Mouse (Mus musculus) ovary, adult 18-20 months (tissue): Measurements from ENCODE around the gene Bco2.

ENCODE experiments used
- DNase-seq: peaks from one replicate; pipeline ENCODE4 v3.0.0; 2022; ENCODE audit warnings: low spot score, mixed read lengths

Gene Bco2

DNA sequence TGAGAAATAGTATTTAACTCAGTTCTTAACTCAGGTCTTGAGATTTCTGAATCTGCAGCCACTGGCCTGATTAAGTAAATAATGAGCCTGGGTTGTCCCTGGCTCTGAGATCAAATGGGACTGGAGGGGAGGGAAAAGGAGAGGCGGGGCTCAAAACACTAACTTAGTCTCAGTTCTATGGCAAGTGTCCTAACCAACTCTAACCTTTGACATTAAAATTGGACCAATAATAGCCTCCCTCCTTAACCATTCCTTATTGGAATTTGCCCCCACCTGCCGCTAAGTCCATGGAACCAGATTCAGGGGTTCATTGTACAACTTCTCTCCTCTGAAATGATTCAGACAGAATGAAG is at the start of gene Bco2:
TSS of gene Bco2 (minus strand) at position 88 of the 353 bp plus-strand sequence.
- DNase-seq = no peak

DNA sequence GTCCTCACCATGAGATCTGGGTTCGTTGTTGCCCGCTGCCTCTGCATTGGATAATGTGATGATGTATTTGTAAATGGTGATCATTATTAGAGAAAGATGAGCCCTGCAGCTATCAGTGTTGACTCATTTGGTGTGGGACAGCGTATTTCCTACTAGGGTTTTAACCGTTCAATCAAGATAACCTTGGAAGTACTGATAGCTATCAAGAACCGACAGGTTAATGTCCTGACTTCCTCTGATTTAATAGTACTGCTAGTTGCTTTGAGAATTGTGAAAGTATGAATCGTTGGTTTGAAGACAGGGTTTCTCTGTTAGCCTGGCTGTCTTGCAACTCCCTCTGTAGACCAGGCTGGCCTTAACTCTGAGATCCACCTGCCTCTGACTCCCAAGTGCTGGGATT is 49.4 kb upstream of the Bco2 start:
- DNase-seq = no peak

DNA sequence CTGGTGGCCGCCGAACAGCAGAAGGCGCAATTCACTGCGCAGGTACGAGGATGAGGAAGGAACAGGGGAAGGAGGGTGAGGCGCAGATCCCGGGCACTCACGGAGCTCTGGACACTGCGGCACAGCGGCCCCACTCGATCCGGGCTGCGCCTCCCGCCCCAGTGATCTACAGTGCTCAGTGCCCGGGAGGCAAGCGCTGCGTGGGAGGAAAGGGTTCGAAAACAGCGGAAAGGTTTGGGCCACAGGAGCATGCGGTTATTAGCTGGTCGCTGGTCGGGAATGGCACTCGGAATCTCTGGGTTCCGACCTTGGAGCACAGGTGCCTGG is 49.0 kb upstream of the Bco2 start:
- DNase-seq = no peak

DNA sequence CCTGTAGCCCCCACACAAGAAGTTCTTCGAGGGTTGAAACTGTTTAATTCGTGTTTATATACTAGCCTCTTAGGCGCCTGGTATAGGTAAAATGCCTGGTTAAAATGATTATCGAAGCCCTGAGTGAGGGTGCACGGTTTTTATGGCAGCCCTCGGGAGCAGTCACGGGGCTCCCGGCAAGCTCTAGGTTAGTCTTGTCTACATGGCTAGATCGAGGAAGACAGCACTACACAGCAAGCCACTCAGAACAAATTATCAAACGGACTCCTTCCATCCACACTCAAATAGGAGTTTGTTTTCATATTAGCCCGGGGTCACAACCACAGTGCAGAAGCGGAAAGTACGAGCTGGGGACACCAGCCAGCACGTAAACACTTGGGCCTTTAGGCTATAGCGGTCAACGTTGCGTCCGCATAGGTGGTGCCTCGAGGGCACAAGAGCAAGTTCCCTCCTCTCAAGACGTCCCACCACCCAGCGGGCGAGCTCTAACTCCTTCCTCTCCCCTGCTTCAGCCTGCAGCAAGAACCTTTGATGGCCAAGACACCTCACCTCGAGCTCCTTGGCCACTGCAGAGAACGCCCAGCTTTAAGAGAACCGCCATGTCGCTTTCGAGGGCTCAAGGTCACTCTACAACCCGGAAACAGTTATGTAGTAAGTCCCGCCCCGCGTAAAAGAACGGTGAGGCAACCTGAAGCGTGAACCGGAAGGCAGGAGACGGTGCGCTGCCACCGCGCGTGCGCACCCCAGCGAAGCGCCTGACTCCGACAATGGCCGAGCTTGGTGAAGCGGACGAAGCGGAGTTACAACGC is 48.4 kb upstream of the Bco2 start, which contains the start of the genes Sdhd and Timm8b:
TSS of gene Sdhd (minus strand) at position 624 of the 809 bp plus-strand sequence.
TSS of gene Timm8b (plus strand) at position 722 of the 809 bp plus-strand sequence.
- peak; percentile 91 for DNase-seq

DNA sequence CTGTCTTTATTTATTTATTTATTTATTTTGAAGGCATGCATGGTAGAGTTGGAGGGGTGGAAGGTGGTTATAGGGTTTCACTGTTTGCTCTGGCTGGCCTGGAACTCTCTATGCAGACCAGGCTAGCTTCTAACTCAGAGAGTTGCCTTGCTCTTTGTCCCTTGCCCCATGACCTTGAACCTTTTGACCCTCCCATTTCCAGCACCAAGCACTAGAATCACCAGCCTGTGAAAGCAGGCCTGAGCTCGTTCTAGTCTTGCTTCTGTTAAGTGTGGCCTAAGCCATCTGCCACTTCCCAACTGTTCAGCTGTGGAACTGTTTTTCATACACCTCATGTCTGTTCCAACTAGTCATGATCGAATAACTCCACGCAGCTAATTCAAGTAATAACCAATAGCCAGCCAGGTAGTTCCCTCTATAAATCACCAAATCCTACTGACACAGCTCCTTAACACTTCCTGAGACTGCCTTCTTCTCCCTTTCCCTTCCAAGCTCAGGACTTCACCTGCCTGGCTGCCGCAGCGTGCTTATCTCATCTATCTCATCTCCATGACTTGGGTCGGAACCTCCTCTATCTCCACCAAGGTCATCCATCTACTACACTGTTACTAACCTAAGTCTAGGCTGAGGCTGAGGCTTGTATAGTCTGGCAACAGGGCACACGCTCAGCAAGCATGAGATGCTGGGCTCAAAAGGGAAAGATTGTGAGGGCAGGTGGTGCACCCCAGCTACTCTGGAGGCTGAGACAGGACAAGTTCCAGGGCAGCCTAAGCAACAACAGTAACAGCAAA is 47.3 kb upstream of the Bco2 start:
- no peak for DNase-seq

DNA sequence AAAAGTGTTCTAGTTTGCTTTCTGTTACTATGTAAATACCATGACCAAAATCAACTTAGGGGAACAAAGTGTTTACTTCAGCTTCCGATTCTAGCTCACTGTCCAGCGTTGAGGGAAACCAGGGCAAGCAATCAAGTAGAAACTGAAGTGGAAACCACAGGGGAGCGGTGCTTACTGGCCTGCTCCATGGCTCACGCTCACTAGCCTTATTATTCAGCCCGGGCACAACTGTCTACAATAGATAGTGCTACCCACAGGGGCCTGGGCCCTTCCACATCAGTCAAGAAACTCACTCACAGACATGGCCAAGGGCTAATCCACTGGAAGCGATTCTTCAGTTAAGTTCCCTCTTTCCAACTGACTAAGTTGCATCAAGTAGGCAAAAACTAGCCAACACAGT is 46.6 kb upstream of the Bco2 start:
- no peak for DNase-seq

DNA sequence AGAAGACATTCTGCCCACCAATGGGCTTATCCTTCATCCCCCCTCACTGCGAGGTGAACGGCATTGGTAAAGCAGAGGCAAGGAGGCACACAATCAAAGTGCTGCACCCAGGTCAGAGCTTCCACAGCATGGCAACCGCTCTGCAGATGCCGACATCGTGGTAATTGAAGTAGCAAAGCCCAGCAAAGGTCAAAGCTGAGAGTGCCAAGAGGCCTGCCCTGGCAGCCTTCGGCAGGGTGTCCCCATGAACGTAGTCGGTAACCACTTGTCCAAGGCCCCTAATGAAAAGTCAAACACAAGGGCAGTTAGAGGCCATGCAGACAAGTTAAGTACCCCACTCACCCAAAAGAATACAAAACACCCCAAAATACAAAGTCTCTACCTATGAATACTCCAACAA is 42.0 kb upstream of the Bco2 start:
- no peak for DNase-seq

DNA sequence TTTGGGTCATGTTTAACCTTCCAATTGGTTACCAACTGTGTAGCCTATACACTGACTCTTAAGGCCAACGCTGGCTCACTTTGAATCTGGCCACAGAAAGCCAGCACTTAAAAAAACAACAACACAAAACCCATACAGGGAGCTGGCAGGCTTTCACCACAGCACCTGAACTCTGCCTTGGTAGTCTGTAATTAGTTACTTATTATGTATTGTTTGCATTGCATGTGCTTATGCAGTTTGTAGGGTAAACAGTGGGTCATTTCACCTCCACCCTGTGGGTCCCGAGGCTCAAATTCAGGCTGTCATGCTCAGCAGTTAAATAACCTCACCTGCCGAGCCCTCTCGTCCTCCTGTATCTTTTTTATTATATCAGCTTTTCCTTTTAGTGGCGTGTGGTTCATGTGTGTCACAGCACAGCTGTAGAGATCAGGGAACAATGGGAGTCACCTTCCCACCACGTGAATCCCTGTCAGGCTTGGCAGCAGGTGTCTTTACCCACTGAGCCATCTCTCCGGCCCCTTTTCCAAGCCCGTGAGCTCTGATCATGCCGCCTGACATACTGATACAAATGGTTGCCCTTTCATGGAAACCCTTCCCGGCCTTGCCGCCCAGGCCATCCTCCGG is 39.9 kb upstream of the Bco2 start:
- DNase-seq = no peak

DNA sequence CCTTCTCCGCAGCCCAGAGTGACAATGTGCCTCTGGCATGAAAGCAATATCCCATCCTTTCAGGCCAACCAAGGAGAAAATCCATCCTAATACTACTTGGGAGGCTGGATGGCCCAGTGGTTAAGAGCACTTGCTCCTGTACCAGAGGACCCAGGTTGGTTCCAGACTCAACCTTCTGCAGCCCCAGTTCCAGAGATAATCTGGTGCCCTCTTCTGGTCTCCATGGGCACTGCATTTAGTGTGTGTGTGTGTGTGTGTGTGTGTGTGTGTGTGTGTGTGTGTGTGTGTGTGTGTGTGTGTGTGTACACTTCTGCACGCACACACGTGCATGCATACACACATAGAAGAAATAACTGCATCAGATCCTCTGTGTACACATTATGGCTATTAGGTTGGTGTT is 38.6 kb upstream of the Bco2 start:
- no peak for DNase-seq

DNA sequence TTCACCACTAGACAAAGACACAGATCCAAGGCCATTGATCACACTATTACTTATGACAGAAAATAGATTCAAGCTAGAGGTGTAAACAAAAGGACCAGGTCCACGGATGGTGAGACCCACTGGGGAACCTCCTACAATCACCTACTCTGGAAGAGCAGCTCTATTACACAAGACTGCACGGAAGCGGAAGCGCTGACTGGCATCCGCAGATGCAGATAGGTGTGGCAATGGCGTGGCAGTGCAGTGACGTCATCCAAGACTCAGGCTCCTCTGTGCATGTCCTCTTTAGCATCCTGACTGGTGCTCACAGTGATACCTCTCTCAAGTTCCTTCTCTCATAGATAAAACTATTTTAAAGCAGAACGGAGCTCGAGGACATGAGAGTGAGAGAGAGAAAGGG is 38.0 kb upstream of the Bco2 start:
- DNase-seq = no peak

DNA sequence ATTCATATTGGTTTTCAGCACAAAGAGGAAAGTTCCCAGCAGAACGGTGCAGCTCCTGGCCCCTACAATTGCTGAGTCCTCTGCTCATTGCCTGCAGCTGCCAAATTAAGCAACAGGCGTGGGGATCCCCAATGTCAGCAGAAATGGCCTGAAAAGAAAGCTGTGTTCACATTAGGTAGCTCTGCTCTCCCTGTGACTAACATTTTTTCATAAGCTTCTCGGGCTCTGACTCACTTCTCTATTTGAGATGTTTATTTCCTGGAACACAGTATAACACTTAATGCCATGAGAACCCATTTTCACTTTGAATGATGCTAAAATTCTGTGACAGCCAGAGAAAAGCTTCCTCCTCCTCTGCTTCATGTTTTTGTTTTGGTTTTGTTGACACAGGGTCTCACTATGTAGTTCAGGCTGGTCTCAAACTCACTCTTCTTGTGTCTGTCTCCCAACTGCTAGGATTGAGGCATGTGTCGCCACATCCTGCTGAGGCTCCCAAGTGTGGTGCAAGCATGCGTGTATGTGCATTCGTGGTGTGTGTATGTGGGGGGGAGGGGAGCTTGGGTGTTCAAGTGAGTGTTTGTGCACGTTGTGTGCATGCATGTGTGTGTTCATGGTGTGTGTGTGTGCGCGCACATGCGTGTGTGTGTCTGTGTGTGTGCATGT is 36.0 kb upstream of the Bco2 start:
- no peak for DNase-seq

DNA sequence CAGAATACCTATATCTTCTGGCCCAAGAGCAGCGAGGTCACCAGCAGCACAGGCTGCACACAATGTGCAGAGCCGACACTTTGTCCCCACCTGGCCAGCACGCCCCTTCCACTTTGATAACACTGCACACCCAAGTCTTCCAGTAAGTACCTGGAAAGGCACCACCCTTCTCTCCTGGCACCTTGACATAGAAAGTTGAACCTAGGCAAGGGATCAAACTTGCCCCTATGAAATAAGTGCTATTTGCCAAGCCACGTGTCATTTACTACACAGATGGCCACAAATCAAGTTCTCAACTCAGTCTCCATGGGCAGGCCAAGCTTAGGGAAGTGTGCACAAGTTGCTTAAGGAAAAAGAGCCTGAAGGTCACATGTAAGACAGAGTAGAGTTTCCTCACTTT is 32.0 kb upstream of the Bco2 start:
- no peak for DNase-seq

DNA sequence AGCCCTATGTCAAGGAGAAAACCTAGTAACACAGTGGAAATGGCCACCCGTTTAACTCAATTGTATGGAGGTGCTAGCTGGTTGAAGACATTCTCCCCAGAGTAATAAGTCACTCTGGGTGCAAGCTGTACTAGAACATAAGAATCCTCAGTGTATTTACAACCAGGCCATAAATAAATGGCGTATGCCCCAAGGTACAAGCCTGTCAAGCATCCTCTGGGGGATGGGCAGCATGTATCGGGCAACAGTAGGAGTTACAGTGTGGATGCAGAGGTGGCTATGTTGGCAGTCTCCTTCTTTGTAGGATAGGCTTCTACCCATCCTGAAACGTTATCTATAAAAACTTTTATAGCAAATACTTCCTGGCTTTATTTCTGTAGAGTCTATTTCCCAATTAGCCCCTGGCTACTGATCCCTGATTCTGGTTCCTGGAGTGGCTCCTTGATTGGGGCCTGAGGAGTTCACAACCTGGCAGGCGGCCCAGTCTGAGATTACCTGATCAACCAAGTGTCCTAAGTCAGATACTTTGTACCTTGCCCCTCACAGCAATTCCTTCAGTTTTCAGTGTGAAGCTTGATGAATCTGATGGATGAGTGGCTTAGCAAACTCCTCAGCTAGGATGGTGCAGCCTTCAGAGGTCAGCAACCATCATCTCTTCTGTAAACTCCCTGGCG is 30.3 kb upstream of the Bco2 start:
- no peak for DNase-seq

DNA sequence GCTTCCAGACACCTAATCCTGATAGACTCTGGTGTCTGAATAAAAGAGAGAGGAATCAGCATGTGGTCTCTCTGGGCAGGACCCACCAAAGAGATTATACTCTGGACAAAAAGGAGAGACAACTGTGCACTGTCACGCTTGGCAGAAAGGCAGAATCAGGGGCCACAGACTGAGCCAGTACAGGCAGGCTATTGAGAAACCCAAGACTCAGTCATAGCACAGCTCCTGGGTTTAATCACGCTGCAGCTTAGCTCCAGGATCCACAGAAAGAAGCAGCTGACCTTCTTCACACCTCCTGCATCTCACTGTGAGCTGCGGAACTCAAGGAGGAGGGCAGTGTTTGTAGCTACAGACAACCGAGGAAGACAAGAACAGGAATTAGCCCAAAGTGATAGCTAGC is 25.4 kb upstream of the Bco2 start:
- DNase-seq = no peak

DNA sequence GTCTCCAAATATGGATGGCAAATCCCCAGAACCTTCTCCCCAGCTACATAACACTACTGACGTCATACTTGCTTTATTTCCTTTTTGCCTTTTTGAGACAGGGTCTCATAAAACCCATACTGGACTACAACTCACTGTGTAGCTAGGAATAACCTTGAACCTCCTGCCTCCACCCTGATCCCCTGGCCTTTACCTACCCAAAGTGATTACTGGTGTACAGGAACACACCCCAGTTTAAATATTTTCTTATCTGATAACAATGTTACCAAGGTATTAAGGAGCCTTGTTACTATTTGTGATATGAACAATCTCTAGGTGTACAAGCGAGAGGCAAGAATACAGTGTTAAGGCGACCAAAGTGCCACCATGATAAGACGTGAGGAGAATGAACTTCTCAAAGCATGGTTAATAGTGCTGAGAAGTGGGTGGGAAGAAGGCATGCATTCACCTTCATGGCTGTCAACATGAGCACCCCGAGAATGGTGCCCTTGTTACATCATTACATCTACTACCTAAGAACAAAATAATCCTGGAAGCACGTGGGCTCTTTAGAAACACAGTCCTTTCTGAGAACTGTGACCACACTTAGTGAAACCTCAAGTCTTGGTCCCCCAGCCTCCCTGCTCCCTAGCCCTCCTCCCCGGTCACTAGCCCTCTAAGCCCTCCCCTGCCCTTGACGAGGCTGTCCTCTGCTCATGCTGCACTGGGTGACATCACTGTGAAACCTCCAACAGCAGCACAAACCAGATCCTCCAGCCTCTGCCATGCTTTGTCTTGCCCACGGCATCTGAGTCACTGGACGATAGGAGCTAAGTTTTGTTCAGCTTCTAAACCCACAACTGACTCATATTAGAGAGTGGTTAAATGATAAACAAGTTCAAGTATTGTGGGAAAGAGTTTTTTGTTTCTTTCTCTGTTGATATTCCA is 14.9 kb upstream of the Bco2 start:
- no peak for DNase-seq

DNA sequence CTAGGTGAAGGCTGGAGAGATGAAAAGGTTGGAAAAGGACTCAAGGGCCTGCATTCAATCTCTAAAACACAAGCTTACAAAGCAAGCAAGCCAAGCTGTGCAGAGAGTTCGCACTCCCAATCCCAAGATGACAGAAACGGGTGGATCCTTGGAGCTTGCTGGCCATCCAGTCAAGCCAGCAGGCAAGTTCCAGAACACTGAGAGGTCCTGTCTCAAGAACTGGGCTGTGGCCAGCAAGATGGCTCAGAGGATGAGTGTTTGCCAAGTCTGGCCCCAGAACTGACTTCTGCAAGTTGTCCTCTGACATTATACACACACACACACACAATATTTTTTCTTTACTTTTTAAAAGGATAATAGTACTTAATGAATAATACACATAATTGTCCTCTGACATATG is 12.9 kb upstream of the Bco2 start:
- DNase-seq = no peak

DNA sequence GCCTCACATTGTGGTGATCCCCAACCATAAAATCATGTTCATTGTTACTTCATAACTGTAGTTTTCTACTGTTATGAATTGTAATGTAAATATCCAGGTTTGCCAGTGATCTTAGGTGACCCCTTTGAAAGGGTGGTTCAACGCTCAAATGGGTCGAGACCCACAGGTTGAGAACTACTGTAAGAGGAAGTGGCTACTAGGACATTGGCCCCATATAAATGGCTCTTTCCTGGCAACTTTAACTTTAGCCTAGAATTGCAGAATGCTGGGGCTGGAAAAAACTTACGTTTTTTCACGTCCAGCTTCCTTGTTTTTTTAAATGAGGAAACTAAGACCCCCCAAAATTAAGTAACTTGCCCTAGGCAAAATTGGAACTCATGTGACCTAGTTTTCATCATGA is 12.4 kb upstream of the Bco2 start:
- DNase-seq = no peak

DNA sequence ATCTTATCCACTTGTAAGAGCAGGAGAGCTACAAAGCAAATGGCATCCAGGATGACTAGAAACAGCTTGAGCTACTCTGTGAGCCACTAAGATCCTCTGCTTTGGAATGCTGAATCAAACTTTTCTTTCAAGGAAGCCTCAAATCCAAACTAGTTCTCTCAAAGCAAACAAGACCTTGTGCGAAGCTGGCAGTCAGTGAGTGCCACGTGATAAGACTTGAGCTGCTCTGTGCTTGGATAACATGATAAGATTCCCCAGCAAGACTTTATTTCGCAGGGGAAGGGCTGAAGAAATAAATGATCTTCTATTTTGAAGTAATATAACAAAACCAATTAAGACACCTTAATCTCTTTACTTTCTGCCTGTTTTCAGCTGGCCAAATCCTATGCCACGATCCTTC is 11.0 kb upstream of the Bco2 start:
- DNase-seq = peak; percentile 50

DNA sequence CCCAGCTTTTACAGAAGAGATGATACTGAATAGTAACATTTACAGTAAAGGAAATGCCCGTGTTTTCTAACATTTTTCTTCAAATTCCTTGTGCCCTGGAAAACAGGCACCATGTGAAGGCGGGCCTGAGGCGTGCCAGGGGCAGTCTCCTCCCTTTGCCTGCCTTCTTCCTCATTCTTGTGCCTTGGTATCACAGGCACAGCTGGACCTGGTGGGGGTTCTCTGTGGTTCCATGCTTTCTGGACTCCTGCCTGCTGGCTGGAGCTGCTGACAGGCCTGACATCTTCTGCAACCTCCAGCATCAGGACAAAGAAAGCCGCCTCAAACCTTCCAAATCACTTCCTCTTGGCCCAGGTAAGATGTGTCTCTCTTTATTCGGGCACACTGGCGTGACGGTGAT is 10.2 kb upstream of the Bco2 start:
- peak; percentile 51 for DNase-seq

DNA sequence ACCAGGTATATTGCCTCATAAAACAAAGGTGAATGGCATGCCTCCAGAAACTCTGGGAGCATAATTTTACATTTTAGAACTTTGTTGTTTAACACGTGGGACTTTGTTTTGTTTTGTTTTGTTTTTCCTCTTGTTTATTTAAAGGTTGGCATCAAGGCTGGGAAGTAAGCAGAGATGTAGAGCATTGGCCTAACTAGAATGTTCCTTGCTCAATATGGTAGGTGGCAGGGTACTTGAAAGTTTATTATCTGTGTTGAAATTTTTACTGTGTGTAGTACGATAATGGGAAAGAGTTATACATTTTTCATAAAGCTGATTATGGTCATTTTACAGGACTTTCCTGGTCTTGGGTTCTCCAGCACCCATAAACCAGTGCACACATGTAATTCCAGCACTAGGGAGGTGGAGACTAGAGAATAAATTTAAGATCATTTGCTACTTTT is 7.0 kb upstream of the Bco2 start:
- DNase-seq = no peak
